Mouse (Mus musculus) inflammation-experienced regulatory T-cells, adult 6 months (primary cell): Measurements from ENCODE around the gene Cyb561d1. TPM values are rescaled to one million over a fixed set of nuclear protein-coding genes. Genes with fewer than 3 reads are reported as not detected.

Experiments
- ATAC-seq: one replicate; pipeline ENCODE4 v1.8.0; 2017
- polyA plus RNA-seq, 3 experiments: library from polyadenylated mRNA; unstranded; fragments of 100-300 nt; shearing (Covaris generic); gene quantifications; one replicate each; pipeline ENCODE4 v1.2.1; 2017

Cyb561d1 gene
- polyA plus RNA-seq, 3 experiments from 2014 or later = 6.6 to 7.3 (median 7.1) TPM

GRCm38 (mm10) chr3:108166486-108167211 is 34.4 kb downstream of the Cyb561d1 start:
- no peak for ATAC-seq

- no peak for ATAC-seq
Measured at GRCm38 (mm10) chr3:108165532-108166315, 35.3 kb downstream of the Cyb561d1 start.

GRCm38 (mm10) chr3:108164807-108165206 is 36.2 kb downstream of the Cyb561d1 start:
- ATAC-seq = peak; percentile 80

- ATAC-seq = no peak
Measured at GRCm38 (mm10) chr3:108164091-108164490, 36.9 kb downstream of the Cyb561d1 start.

- ATAC-seq = no peak
Measured at GRCm38 (mm10) chr3:108158383-108159037, 42.5 kb downstream of the Cyb561d1 start.

- no peak for ATAC-seq
Measured at GRCm38 (mm10) chr3:108154656-108155055, 46.4 kb downstream of the Cyb561d1 start, which contains the start of gene Gpr61. Gene Gpr61 (minus strand): TSS chr3:108154882.

- no peak for ATAC-seq
Measured at GRCm38 (mm10) chr3:108152290-108152689, 48.7 kb downstream of the Cyb561d1 start.

GRCm38 (mm10) chr3:108147386-108148235 is 53.4 kb downstream of the Cyb561d1 start:
- peak; percentile 60 for ATAC-seq

GRCm38 (mm10) chr3:108146671-108147070 is 54.3 kb downstream of the Cyb561d1 start:
- no peak for ATAC-seq

Other genes with a start within 250 kb of the Cyb561d1 start
- not detected for gene Gstm3, start 231.9 kb downstream of the Cyb561d1 start, polyA plus RNA-seq
- not detected for gene Gstm2, start 214.8 kb downstream of the Cyb561d1 start, polyA plus RNA-seq
- 1 to 10 TPM; 1.1 to 2.7 (median 1.4) TPM for gene Gstm1, start 183.2 kb downstream of the Cyb561d1 start, polyA plus RNA-seq
- gene Gstm4, start 156.3 kb downstream of the Cyb561d1 start, polyA plus RNA-seq = 1 to 10 TPM; 3.1 to 5.5 (median 5.0) TPM
- gene Ampd2, start 114.6 kb downstream of the Cyb561d1 start, polyA plus RNA-seq = 10 to 100 TPM; 15.6 to 26.4 (median 18.1) TPM
- not detected for gene Gnat2, start 108.4 kb downstream of the Cyb561d1 start, polyA plus RNA-seq
- 100 to 1,000 TPM in 1 of 3 experiments, 10 to 100 TPM in 2; 90.7 to 140 (median 97.6) TPM for gene Gnai3, start 55.1 kb downstream of the Cyb561d1 start, polyA plus RNA-seq
- not detected for gene Gpr61, start 46.3 kb downstream of the Cyb561d1 start, polyA plus RNA-seq
- under 1 TPM; 0.33 to 0.53 (median 0.51) TPM for gene Amigo1, start 14.9 kb downstream of the Cyb561d1 start, polyA plus RNA-seq
- 1 to 10 TPM; 4.7 to 5.9 (median 5.6) TPM for gene Atxn7l2, start 9.7 kb upstream of the Cyb561d1 start, polyA plus RNA-seq
- not detected for gene Sypl2, start 25.4 kb upstream of the Cyb561d1 start, polyA plus RNA-seq
- 100 to 1,000 TPM; 167 to 264 (median 193) TPM for gene Psma5, start 55.7 kb upstream of the Cyb561d1 start, polyA plus RNA-seq
- gene Sort1, start 82.9 kb upstream of the Cyb561d1 start, polyA plus RNA-seq = not detected
- not detected for gene Mybphl, start 163.7 kb upstream of the Cyb561d1 start, polyA plus RNA-seq
- gene Psrc1, start 182.6 kb upstream of the Cyb561d1 start, polyA plus RNA-seq = 10 to 100 TPM in 1 of 3 experiments, 1 to 10 TPM in 2; 1.2 to 17.5 (median 4.1) TPM
- under 1 TPM; 0.35 to 0.52 (median 0.37) TPM for gene Celsr2, start 214.3 kb upstream of the Cyb561d1 start, polyA plus RNA-seq
- gene Sars, start 244.0 kb upstream of the Cyb561d1 start, polyA plus RNA-seq = 100 to 1,000 TPM; 156 to 182 (median 163) TPM